ENCODE assay signal across 18 mouse cellular contexts in the genomic region with DNA sequence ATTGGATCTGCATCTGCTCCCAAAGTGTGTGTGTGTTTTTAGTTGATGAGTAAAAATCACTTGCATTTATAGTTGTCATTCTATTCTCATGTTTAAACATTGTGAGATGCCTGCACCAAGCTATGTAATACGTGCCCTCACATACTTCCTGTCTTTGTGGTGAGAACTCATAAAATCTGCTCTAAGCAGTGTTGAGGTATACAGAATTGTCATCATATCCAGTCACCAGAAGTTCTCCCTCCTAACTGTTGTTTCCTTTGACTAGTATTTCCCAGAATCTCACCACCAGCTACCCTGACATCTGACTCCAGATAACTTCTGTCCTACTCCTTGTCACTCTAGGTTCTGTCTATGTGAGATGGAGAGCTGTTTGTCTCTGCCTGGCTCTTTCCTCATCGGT.
"Had no signal": no experiment of that assay in that cellular context is flagged by ENCODE, and none has a peak within 500 bp of the region (broad histone marks: within the 10 kb centered on the region; RNA-seq: fewer than 3 reads in every experiment).

No protein-coding gene starts in this region.

- H3K27me3 ChIP-seq: midbrain, embryonic 12.5 days; neural tube, embryonic 13.5 days; neural tube, embryonic 15.5 days had no signal

- ATAC-seq: midbrain, embryonic 16.5 days had no signal

- H3K9ac ChIP-seq: lung, embryonic 14.5 days; midbrain, embryonic 12.5 days; neural tube, embryonic 13.5 days; neural tube, embryonic 15.5 days had no signal

- H3K36me3 ChIP-seq: midbrain, embryonic 12.5 days; neural tube, embryonic 13.5 days; neural tube, embryonic 15.5 days had no signal

- H3K27ac ChIP-seq: midbrain, embryonic 10.5 days; midbrain, embryonic 12.5 days; neural tube, embryonic 15.5 days had no signal

- H3K9me3 ChIP-seq: midbrain, embryonic 10.5 days; midbrain, embryonic 12.5 days; neural tube, embryonic 13.5 days; neural tube, embryonic 15.5 days had no signal

- H3K4me3 ChIP-seq: midbrain, embryonic 10.5 days; midbrain, embryonic 12.5 days; neural tube, embryonic 13.5 days; neural tube, embryonic 15.5 days had no signal

- H3K4me2 ChIP-seq: lung, embryonic 14.5 days; midbrain, embryonic 12.5 days; neural tube, embryonic 13.5 days; neural tube, embryonic 15.5 days had no signal

- DNase-seq: lung, adult 18-20 months; lung, embryonic 14.5 days; lung, postnatal 10 days; lung, postnatal 4 days; midbrain, embryonic 14.5 days; retina, postnatal 1 day; right cerebral cortex, adult 18-20 months; right cerebral cortex, postnatal 25 days; right cerebral cortex, postnatal 4 days; spleen, adult 18-20 months; thymus, adult 18-20 months; thymus, postnatal 14 days; thymus, postnatal 36 days had no signal
